Mouse (Mus musculus): Measurements from ENCODE around the gene Asah2.

DNA sequence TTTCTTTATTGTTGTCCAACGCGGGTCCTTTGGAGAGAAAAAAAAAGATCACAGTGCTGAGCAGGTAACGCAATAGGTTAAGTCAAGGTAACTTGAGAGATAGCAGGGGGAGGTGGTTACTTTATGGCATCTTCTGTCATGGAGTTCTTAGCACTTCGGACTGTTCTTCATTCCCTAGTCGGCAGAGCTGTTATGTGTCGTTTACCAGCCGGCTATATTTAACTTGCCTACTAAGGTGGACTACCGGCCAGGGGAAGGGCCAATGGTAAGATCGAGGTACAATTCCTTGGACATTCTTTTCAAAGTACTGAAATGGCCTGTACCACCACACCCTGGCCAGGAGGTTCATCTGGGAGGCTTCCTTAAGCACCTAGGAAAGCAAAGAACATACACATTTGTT, 16.1 kb upstream of the Asah2 start:
- TF ChIP-seq POLR2A (IDR thresholded peaks at IDR 0.05; ENCODE audit: control insufficient read depth, low read depth, low read length) = no peak
- no peak for TF ChIP-seq CTCF (IDR thresholded peaks at IDR 0.05; ENCODE audit: control insufficient read depth, insufficient read depth, insufficient replicate concordance, low read depth, low read length)

All from testis, adult 2 months (tissue).